Mouse (Mus musculus): ENCODE measurements around the gene Kpna7. TPM values are rescaled to one million over a fixed set of nuclear protein-coding genes. Genes with fewer than 3 reads are reported as not detected.
"Not testable (repeated sequence)": the region's sequence is repeated elsewhere in the genome, so short reads cannot be mapped to it uniquely, and the experiment has no call there.

The Kpna7 gene
- polyA plus RNA-seq, 1 experiment from 2014 or later: not detected

DNA sequence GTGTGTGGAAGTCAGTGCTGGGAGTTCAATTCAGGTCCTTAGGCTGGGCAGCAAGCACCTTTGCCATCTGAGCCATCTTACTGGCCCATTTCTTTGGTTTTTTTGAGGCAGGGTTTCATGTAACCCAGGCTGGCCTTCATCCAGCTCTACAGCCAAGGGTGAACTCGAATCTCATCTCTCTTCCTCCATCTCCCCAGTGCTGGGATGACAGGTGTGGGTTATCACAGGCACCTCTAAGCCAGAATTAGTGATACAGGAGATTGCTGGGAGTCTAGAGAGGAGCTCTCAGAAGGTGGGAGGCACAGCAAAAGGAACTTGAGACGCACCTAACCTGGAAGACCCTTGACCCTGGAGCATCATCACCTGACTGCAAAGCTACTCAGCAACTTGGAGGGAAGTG, 29.6 kb upstream of the Kpna7 start:
- no peak for ATAC-seq (ENCODE audit: low FRiP score, low TSS enrichment)
- Histone ChIP-seq H3K9me3 (ENCODE audit: control insufficient read depth, low read length) (no peaks in the 10 kb centered on the region), H3K4me1 (ENCODE audit: control insufficient read depth, insufficient read depth, low read length) (0 out of 2 replicates have a peak, but pooled peaks cover 3% of the 10 kb centered on the region), H3K36me3 (ENCODE audit: control insufficient read depth, insufficient read depth, low read length) (peaks cover 24% of the 10 kb centered on the region), H3K4me2 (ENCODE audit: low read length) (no peak overlapping the region), H3K27me3 (ENCODE audit: control insufficient read depth, insufficient read depth, low read length) (peaks cover 15% of the 10 kb centered on the region; the same call in 1 of the 2 replicates), H3K4me3 (replicated peaks; ENCODE audit: low read depth, low read length) (no peak overlapping the region), H3K27ac (replicated peaks; ENCODE audit: low read depth, low read length) (no peak overlapping the region), H3K9ac (replicated peaks; ENCODE audit: low read length) (no peak overlapping the region)
- DNase-seq: no peak
- 59% methylated on average over 2 of the region's 2 CpGs for WGBS

DNA sequence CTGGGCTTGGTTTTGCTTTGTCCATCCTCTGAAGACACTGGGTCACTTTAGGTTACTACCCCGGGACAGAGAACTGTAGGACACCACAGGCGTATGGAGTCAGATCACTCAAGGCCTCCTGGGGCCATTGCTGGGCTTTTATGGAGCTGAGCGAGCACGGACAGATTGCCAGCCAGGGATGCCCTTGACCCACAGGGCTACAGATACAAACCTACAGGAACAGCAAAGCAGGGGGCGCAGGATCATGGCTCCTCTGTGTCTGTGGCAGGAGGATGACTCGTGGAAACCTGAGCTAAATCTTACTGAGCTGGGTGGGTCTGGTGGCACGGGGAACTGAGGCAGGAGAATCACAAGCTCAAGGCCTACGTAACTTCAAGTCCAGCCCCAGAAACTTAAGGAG, 28.7 kb upstream of the Kpna7 start:
- DNase-seq (no peak), ATAC-seq (ENCODE audit: low FRiP score, low TSS enrichment) (no peak)
- Histone ChIP-seq H3K4me2 (ENCODE audit: low read length) (no peak overlapping the region), H3K27ac (replicated peaks; ENCODE audit: low read depth, low read length) (no peak overlapping the region), H3K9ac (replicated peaks; ENCODE audit: low read length) (no peak overlapping the region), H3K9me3 (ENCODE audit: control insufficient read depth, low read length) (no peaks in the 10 kb centered on the region), H3K36me3 (ENCODE audit: control insufficient read depth, insufficient read depth, low read length) (peaks cover 33% of the 10 kb centered on the region), H3K4me3 (replicated peaks; ENCODE audit: low read depth, low read length) (no peak overlapping the region), H3K27me3 (ENCODE audit: control insufficient read depth, insufficient read depth, low read length) (peaks cover 15% of the 10 kb centered on the region; the same call in 1 of the 2 replicates), H3K4me1 (ENCODE audit: control insufficient read depth, insufficient read depth, low read length) (0 out of 2 replicates have a peak, but pooled peaks cover 3% of the 10 kb centered on the region)
- WGBS: 83% methylated on average over 8 of the region's 8 CpGs

DNA sequence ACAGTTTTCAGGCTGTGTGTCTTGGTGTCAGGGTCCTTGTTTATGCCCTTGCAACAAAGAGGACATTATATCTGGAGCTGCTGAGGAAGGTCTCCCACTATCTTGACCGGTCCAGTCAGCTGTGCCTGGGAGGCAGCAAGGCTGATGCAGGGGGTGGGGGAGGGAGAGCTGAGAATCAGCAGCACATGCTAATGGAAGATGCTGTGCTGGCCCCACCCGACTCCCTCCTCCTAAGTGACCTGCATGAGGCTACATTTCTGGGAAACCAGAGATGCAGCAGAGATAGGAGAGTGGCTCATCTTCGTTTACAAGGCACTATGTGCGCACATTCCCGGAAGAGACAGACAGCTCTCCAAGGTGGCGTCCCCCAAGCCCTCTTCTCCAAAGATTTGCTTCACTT, 26.6 kb upstream of the Kpna7 start:
- no peak for DNase-seq
- Histone ChIP-seq H3K27me3 (ENCODE audit: control insufficient read depth, insufficient read depth, low read length) (peaks cover 15% of the 10 kb centered on the region; the same call in 1 of the 2 replicates), H3K4me2 (ENCODE audit: low read length) (no peak overlapping the region), H3K27ac (replicated peaks; ENCODE audit: low read depth, low read length) (no peak overlapping the region), H3K9ac (replicated peaks; ENCODE audit: low read length) (no peak overlapping the region), H3K4me1 (ENCODE audit: control insufficient read depth, insufficient read depth, low read length) (0 out of 2 replicates have a peak, but pooled peaks cover 3% of the 10 kb centered on the region), H3K4me3 (replicated peaks; ENCODE audit: low read depth, low read length) (no peak overlapping the region), H3K9me3 (ENCODE audit: control insufficient read depth, low read length) (no peaks in the 10 kb centered on the region), H3K36me3 (ENCODE audit: control insufficient read depth, insufficient read depth, low read length) (peaks cover 55% of the 10 kb centered on the region)
- WGBS: 96% methylated on average over 6 of the region's 6 CpGs
- ATAC-seq (ENCODE audit: low FRiP score, low TSS enrichment): no peak

DNA sequence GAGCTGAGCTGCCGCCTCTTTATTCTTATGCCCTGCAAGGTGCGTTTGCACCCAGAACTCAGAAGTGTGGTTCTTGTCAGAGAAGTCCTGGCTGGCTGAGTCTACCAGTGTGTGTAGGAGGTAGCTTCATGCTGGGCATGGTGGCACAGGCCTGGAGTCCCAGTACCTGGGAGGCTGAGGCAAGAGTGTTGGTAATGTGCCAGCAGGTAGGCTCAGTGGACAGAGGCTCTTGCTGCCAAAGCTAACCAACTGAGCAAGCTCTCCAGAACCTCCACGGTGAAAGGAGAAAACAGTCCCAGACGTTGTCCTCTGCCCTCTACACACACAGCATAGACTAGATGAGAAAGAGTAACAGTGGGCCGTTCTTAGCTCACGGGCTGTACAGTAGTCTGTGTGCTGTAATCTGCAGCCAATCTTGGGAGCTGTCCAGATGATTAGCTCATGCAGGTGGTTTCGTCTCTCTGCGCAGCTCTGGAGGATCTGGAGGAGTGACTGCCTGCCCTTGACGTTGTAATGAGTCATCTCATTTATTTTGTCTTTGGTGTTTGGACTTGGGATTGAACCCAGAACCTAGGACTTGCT, 22.0 kb upstream of the Kpna7 start:
- Histone ChIP-seq H3K36me3 (ENCODE audit: control insufficient read depth, insufficient read depth, low read length) (peaks cover 97% of the 10 kb centered on the region), H3K9me3 (ENCODE audit: control insufficient read depth, low read length) (no peaks in the 10 kb centered on the region), H3K4me2 (ENCODE audit: low read length) (no peak overlapping the region), H3K9ac (replicated peaks; ENCODE audit: low read length) (no peak overlapping the region), H3K4me1 (ENCODE audit: control insufficient read depth, insufficient read depth, low read length) (no peaks in the 10 kb centered on the region), H3K27ac (replicated peaks; ENCODE audit: low read depth, low read length) (no peak overlapping the region), H3K4me3 (replicated peaks; ENCODE audit: low read depth, low read length) (no peak overlapping the region), H3K27me3 (ENCODE audit: control insufficient read depth, insufficient read depth, low read length) (no peaks in the 10 kb centered on the region)
- DNase-seq (no peak), ATAC-seq (ENCODE audit: low FRiP score, low TSS enrichment) (no peak)
- WGBS: 96% methylated on average over 9 of the region's 9 CpGs

DNA sequence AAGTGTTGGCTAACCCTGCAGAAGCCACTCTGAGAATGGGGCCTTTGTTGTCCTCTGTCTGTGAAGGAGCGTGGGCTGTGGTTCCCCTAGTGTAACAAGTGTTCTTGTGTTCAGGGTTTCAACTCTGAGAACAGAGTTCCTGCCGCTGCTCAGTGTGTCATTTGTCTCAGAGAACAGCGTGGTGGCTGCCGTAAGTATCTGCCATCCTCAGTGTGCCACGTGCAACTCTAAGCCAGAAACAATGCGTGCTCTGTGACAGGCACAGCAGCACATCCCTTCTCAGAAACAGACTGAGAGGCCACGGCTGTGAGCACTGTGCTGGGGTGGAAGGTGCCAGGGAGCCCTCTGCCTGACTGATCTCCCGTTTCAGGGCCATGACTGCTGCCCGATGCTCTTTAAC, 20.5 kb upstream of the Kpna7 start:
- no peak overlapping the region for H3K4me2 ChIP-seq (ENCODE audit: low read length)
- DNase-seq: no peak
- no peak overlapping the region for H3K4me3 ChIP-seq (replicated peaks; ENCODE audit: low read depth, low read length)
- WGBS: 89% methylated on average over 9 of the region's 9 CpGs
- H3K4me1 ChIP-seq (ENCODE audit: control insufficient read depth, insufficient read depth, low read length): no peaks in the 10 kb centered on the region
- no peaks in the 10 kb centered on the region for H3K27me3 ChIP-seq (ENCODE audit: control insufficient read depth, insufficient read depth, low read length)
- H3K27ac ChIP-seq (replicated peaks; ENCODE audit: low read depth, low read length): no peak overlapping the region
- ATAC-seq (ENCODE audit: low FRiP score, low TSS enrichment): no peak
- H3K36me3 ChIP-seq (ENCODE audit: control insufficient read depth, insufficient read depth, low read length): peaks cover 96% of the 10 kb centered on the region
- H3K9ac ChIP-seq (replicated peaks; ENCODE audit: low read length): no peak overlapping the region
- no peaks in the 10 kb centered on the region for H3K9me3 ChIP-seq (ENCODE audit: control insufficient read depth, low read length)

DNA sequence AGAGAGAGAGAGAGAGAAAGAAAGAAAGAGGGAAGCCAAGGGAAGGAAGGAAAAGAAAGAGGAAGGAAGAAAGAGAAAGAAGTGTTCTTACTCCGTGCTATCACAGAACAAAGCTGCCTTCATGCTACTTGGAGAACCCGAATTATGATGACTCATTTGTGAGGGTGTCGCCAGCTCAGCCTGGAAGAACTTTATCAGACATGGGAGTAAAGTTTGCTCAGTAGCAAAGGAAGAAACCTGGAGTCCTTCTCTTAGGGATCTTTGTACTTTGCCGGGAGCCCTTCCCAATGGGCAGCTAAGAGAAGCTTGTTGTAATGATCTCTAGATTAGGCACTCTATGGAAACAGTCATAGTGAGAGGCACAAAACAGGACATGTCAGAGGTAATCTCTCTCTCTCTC, 18.9 kb upstream of the Kpna7 start:
- H3K9ac ChIP-seq (replicated peaks; ENCODE audit: low read length): no peak overlapping the region
- no peaks in the 10 kb centered on the region for H3K27me3 ChIP-seq (ENCODE audit: control insufficient read depth, insufficient read depth, low read length)
- H3K4me2 ChIP-seq (ENCODE audit: low read length): no peak overlapping the region
- no peak overlapping the region for H3K27ac ChIP-seq (replicated peaks; ENCODE audit: low read depth, low read length)
- no peaks in the 10 kb centered on the region for H3K4me1 ChIP-seq (ENCODE audit: control insufficient read depth, insufficient read depth, low read length)
- no peaks in the 10 kb centered on the region for H3K9me3 ChIP-seq (ENCODE audit: control insufficient read depth, low read length)
- H3K4me3 ChIP-seq (replicated peaks; ENCODE audit: low read depth, low read length): no peak overlapping the region
- DNase-seq (no peak), ATAC-seq (ENCODE audit: low FRiP score, low TSS enrichment) (no peak)
- WGBS: 90% methylated on average over 4 of the region's 4 CpGs
- H3K36me3 ChIP-seq (ENCODE audit: control insufficient read depth, insufficient read depth, low read length): peaks cover 96% of the 10 kb centered on the region

DNA sequence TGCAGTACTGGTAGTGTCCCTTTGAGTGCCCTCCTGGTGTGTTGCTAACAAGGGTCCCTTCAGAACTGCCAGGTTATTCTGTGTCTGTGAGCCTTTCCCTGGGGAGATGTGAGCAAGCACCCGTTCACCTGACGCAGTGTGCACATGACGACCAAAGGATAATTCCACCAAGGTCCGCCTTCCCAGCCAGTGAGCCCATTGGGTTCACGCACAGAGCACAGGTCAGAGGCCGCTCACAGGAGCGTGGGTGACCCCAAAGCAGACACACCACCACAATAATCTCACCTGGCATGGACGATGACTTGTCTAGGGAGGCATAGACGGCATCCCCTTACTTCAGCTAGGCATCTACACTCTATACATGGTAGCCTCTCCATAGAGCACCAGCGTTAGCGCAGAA, 17.6 kb upstream of the Kpna7 start:
- not testable (repeated sequence) for DNase-seq; H3K4me2 ChIP-seq (ENCODE audit: low read length); H3K27me3 ChIP-seq (ENCODE audit: control insufficient read depth, insufficient read depth, low read length); H3K27ac ChIP-seq (replicated peaks; ENCODE audit: low read depth, low read length); ATAC-seq (ENCODE audit: low FRiP score, low TSS enrichment); H3K9ac ChIP-seq (replicated peaks; ENCODE audit: low read length); H3K4me1 ChIP-seq (ENCODE audit: control insufficient read depth, insufficient read depth, low read length); H3K4me3 ChIP-seq (replicated peaks; ENCODE audit: low read depth, low read length); H3K9me3 ChIP-seq (ENCODE audit: control insufficient read depth, low read length)
- peaks cover 96% of the 10 kb centered on the region for H3K36me3 ChIP-seq (ENCODE audit: control insufficient read depth, insufficient read depth, low read length)
- WGBS: 97% methylated on average over 11 of the region's 11 CpGs

DNA sequence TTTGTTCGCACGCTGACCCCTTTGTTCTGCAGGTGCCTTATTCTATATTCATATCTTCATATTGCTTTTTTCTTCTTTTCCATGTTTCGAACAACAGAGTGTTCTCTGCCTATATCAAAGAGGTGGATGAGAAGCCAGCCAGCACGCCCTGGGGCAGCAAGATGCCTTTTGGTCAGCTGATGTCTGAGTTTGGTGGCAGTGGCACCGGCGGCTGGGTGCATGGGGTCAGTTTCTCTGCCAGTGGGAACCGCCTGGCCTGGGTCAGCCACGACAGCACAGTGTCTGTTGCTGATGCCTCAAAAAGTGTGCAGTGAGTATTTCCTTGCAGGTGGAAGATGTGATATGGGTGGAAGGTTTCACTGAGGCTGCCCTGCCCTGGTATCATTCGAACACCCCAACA, 17.1 kb upstream of the Kpna7 start:
- peaks cover 96% of the 10 kb centered on the region for H3K36me3 ChIP-seq (ENCODE audit: control insufficient read depth, insufficient read depth, low read length)
- H3K4me3 ChIP-seq (replicated peaks; ENCODE audit: low read depth, low read length): no peak overlapping the region
- ATAC-seq (ENCODE audit: low FRiP score, low TSS enrichment) (no peak), DNase-seq (no peak)
- 94% methylated on average over 9 of the region's 9 CpGs for whole genome bisulfite sequencing
- no peaks in the 10 kb centered on the region for H3K4me1 ChIP-seq (ENCODE audit: control insufficient read depth, insufficient read depth, low read length)
- H3K27ac ChIP-seq (replicated peaks; ENCODE audit: low read depth, low read length): no peak overlapping the region
- H3K9me3 ChIP-seq (ENCODE audit: control insufficient read depth, low read length): no peaks in the 10 kb centered on the region
- H3K9ac ChIP-seq (replicated peaks; ENCODE audit: low read length): no peak overlapping the region
- no peaks in the 10 kb centered on the region for H3K27me3 ChIP-seq (ENCODE audit: control insufficient read depth, insufficient read depth, low read length)
- no peak overlapping the region for H3K4me2 ChIP-seq (ENCODE audit: low read length)

DNA sequence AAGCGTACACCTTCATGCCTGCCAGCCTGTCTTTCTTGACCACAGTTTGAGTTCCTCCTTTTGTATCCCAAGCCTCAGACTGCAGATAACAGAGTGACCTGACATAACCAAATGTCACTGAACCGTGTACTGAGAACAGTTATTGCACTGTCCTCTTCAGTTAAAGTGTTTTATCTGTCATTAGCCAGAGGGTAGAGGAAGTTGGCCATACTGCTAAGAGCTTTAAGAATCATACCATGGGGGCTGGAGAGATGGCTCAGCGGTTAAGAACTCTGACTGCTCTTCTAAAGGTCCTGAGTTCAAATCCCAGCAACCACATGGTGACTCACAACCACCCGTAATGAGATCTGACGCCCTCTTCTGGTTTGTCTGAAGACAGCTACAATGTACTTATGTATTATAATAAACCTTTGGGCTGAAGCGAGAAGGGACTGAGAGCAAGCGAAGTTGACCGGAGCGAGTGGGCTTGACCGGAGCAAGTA, 14.6 kb upstream of the Kpna7 start:
- DNase-seq: no peak
- ATAC-seq (ENCODE audit: low FRiP score, low TSS enrichment): no peak
- H3K4me1 ChIP-seq (ENCODE audit: control insufficient read depth, insufficient read depth, low read length): no peaks in the 10 kb centered on the region
- WGBS: 94% methylated on average over 10 of the region's 10 CpGs
- H3K9ac ChIP-seq (replicated peaks; ENCODE audit: low read length): no peak overlapping the region
- H3K27me3 ChIP-seq (ENCODE audit: control insufficient read depth, insufficient read depth, low read length): no peaks in the 10 kb centered on the region
- no peak overlapping the region for H3K27ac ChIP-seq (replicated peaks; ENCODE audit: low read depth, low read length)
- no peak overlapping the region for H3K4me3 ChIP-seq (replicated peaks; ENCODE audit: low read depth, low read length)
- H3K9me3 ChIP-seq (ENCODE audit: control insufficient read depth, low read length): no peaks in the 10 kb centered on the region
- peaks cover 95% of the 10 kb centered on the region for H3K36me3 ChIP-seq (ENCODE audit: control insufficient read depth, insufficient read depth, low read length)
- H3K4me2 ChIP-seq (ENCODE audit: low read length): no peak overlapping the region
